Mouse (Mus musculus) embryonic stem cell, embryonic (primary cell): ENCODE data around the gene 1520401A03Rik.

Source experiments
- CTCF ChIA-PET, 4 experiments: fragments of 300-600 bp in 2 of 4; fragments of 350-600 bp in 2 of 4; sonication (Branson Sonifier 250); formaldehyde crosslinking; loops; one replicate each; lab custom pipeline; 2022; ENCODE audit warnings: inconsistent platforms in 2 of 4; lab: Charles Lee
- POLR2A ChIA-PET, 4 experiments: fragments of 300-600 bp in 2 of 4; fragments of 350-600 bp in 2 of 4; sonication (Branson Sonifier 250); formaldehyde crosslinking; loops; one replicate each; lab custom pipeline; 2022; ENCODE audit warnings: antibody characterized with exemption in 4 of 4, inconsistent platforms in 1 of 4; lab: Charles Lee

1520401A03Rik gene

GRCm38 (mm10) chr17:23722376-23723125 lies at the start of gene 1520401A03Rik:
Gene 1520401A03Rik, minus strand, starts transcription at chr17:23722783.
- CTCF ChIA-PET = interaction anchor here (0.5 to 4.3 kb wide), 11 partner anchors 16 to 271 kb away, joined by 3 to 24 read pairs (median 4); partner anchors contain the start of genes Prss32 (in 1 of the 4) and Prss41 (in 1 of the 4)
- POLR2A ChIA-PET = interaction anchor here in 2 of 4 experiments (0.6 to 16.9 kb wide), 7 partner anchors 17 to 86 kb away, joined by 3 to 197 read pairs (median 4); partner anchors contain the start of genes Paqr4 (in 2 of the 2) and Kremen2 (in 1 of the 2)

GRCm38 (mm10) chr17:23772219-23772556 lies 49.6 kb upstream of the 1520401A03Rik start:
- POLR2A ChIA-PET = interaction anchor here in 3 of 4 experiments (0.8 to 16.9 kb wide), 8 partner anchors 10 to 78 kb away, joined by 3 to 205 read pairs (median 5); partner anchors contain the start of gene Elob (in 1 of the 3)

GRCm38 (mm10) chr17:23771284-23772218 lies 49.0 kb upstream of the 1520401A03Rik start, which contains the start of gene Flywch1:
Gene Flywch1, minus strand, starts transcription at chr17:23771602.
- ChIA-PET CTCF (interaction anchor here in 3 of 4 experiments (0.5 to 3.7 kb wide), 4 partner anchors 23 to 75 kb away, joined by 3 to 23 read pairs (median 8); partner anchors contain the start of genes Prss32 (in 2 of the 3) and Prss41 (in 2 of the 3)), POLR2A (interaction anchor here in 3 of 4 experiments (0.8 to 16.9 kb wide), 11 partner anchors 14 to 58 kb away, joined by 3 to 205 read pairs (median 4); partner anchors contain the start of genes Elob (in 1 of the 3) and Flywch2 (in 1 of the 3))

More at GRCm38 (mm10) chr17:23772219-23772556, 49.6 kb upstream of the 1520401A03Rik start:
- CTCF ChIA-PET = interaction anchor here in 2 of 4 experiments (1.6 to 3.7 kb wide), 6 partner anchors 64 to 188 kb away, joined by 4 to 23 read pairs (median 8); partner anchors contain the start of genes Prss32 (in 2 of the 2), Prss41 (in 2 of the 2) and Prss33 (in 1 of the 2)

GRCm38 (mm10) chr17:23770896-23771283 lies 48.3 kb upstream of the 1520401A03Rik start:
- CTCF ChIA-PET = interaction anchor here in 2 of 4 experiments (0.5 to 2.0 kb wide), 3 partner anchors 22 to 76 kb away, joined by 3 to 13 read pairs (median 4); partner anchors contain the start of genes Prss32 (in 1 of the 2) and Prss41 (in 1 of the 2)
- POLR2A ChIA-PET = interaction anchor here in 3 of 4 experiments (0.6 to 16.9 kb wide), 16 partner anchors 12 to 553 kb away, joined by 3 to 205 read pairs (median 3); partner anchors contain the start of genes Flywch2 (in 1 of the 3), Prss32 (in 1 of the 3) and Prss41 (in 1 of the 3)

GRCm38 (mm10) chr17:23770493-23770892 lies 47.9 kb upstream of the 1520401A03Rik start:
- POLR2A ChIA-PET = interaction anchor here in 3 of 4 experiments (0.6 to 16.9 kb wide), 17 partner anchors 9 to 554 kb away, joined by 3 to 205 read pairs (median 3); partner anchors contain the start of genes Flywch2 (in 1 of the 3), Prss32 (in 1 of the 3) and Prss41 (in 1 of the 3)
- CTCF ChIA-PET = interaction anchor here in 3 of 4 experiments (0.5 to 2.0 kb wide), 4 partner anchors 9 to 76 kb away, joined by 3 to 13 read pairs (median 4); partner anchors contain the start of genes Prss32 (in 1 of the 3) and Prss41 (in 1 of the 3)

GRCm38 (mm10) chr17:23762976-23763375 lies 40.4 kb upstream of the 1520401A03Rik start:
- CTCF ChIA-PET = interaction anchor here in 3 of 4 experiments (0.6 to 2.3 kb wide), 7 partner anchors 14 to 488 kb away, joined by 3 to 11 read pairs (median 4); partner anchors contain the start of genes Ccnf (in 1 of the 3), Prss32 (in 1 of the 3) and Prss41 (in 1 of the 3)

GRCm38 (mm10) chr17:23761155-23761554 lies 38.6 kb upstream of the 1520401A03Rik start:
- CTCF ChIA-PET = interaction anchor here (0.7 to 1.5 kb wide), 6 partner anchors 9 to 83 kb away, joined by 3 to 7 read pairs (median 4); partner anchors contain the start of genes Prss32 (in 2 of the 4) and Prss41 (in 1 of the 4)
- POLR2A ChIA-PET = interaction anchor here (0.6 to 1.5 kb wide), 7 partner anchors 9 to 806 kb away, joined by 3 to 4 read pairs (median 3); partner anchors contain the start of genes Kremen2 (in 1 of the 4) and Srrm2 (in 1 of the 4)

More at GRCm38 (mm10) chr17:23762976-23763375, 40.4 kb upstream of the 1520401A03Rik start:
- POLR2A ChIA-PET = interaction anchor here in 3 of 4 experiments (1.1 to 2.8 kb wide), 8 partner anchors 11 to 81 kb away, joined by 3 to 11 read pairs (median 4); partner anchors contain the start of genes Pkmyt1 (in 1 of the 3), Prss32 (in 1 of the 3) and Prss41 (in 1 of the 3)

GRCm38 (mm10) chr17:23760231-23760630 lies 37.6 kb upstream of the 1520401A03Rik start:
- ChIA-PET CTCF (no interaction called here), POLR2A (interaction anchor here in 1 of 4 experiments (1.9 to 2.0 kb wide), 2 partner anchors 18 to 31 kb away, joined by 7 to 9 read pairs; partner anchors contain the start of gene Srrm2)

- ChIA-PET POLR2A (interaction anchor here (0.5 to 3.2 kb wide), 28 partner anchors 9 to 909 kb away, joined by 3 to 20 read pairs (median 4); partner anchors contain the start of genes Paqr4 (in 2 of the 4), Elob (in 1 of the 4), Prss32 (in 1 of the 4) and Srrm2 (in 1 of the 4)), CTCF (interaction anchor here (0.5 to 2.4 kb wide), 21 partner anchors 8 to 160 kb away, joined by 3 to 13 read pairs (median 4); partner anchors contain the start of genes Kremen2 (in 2 of the 4), Prss32 (in 2 of the 4), Prss41 (in 2 of the 4) and Elob (in 1 of the 4))
Observed at GRCm38 (mm10) chr17:23758801-23759200, 36.2 kb upstream of the 1520401A03Rik start.

GRCm38 (mm10) chr17:23757581-23757980 lies 35.0 kb upstream of the 1520401A03Rik start:
- CTCF ChIA-PET = interaction anchor here in 3 of 4 experiments (0.7 to 2.4 kb wide), 6 partner anchors 9 to 93 kb away, joined by 3 to 12 read pairs (median 4); partner anchors contain the start of gene Kremen2 (in 2 of the 3)
- POLR2A ChIA-PET = interaction anchor here in 3 of 4 experiments (0.7 to 3.2 kb wide), 13 partner anchors 8 to 69 kb away, joined by 3 to 20 read pairs (median 4); partner anchors contain the start of gene Flywch1 (in 1 of the 3)

GRCm38 (mm10) chr17:23755689-23756088 lies 33.1 kb upstream of the 1520401A03Rik start:
- POLR2A ChIA-PET = interaction anchor here in 1 of 4 experiments (0.6 to 0.7 kb wide), 3 partner anchors 32 to 701 kb away, joined by 3 to 5 read pairs (median 3); no protein-coding TSS in a partner anchor
- CTCF ChIA-PET = interaction anchor here in 2 of 4 experiments (0.6 to 1.6 kb wide), 3 partner anchors 11 to 205 kb away, joined by 3 to 11 read pairs (median 5); no protein-coding TSS in a partner anchor

GRCm38 (mm10) chr17:23749400-23750191 lies 27.0 kb upstream of the 1520401A03Rik start:
- ChIA-PET CTCF (interaction anchor here (0.7 to 4.6 kb wide), 47 partner anchors 8 to 211 kb away, joined by 3 to 48 read pairs (median 4); partner anchors contain the start of genes Prss32 (in 3 of the 4), Prss41 (in 3 of the 4), Paqr4 (in 2 of the 4) and Bicdl2 (in 1 of the 4)), POLR2A (interaction anchor here (0.6 to 15.7 kb wide), 21 partner anchors 8 to 97 kb away, joined by 3 to 197 read pairs (median 5); partner anchors contain the start of genes Pkmyt1 (in 2 of the 4), Prss32 (in 2 of the 4), Prss41 (in 2 of the 4) and 1520401A03Rik (in 1 of the 4))

GRCm38 (mm10) chr17:23748631-23749391 lies 26.2 kb upstream of the 1520401A03Rik start:
- CTCF ChIA-PET = interaction anchor here (0.5 to 4.6 kb wide), 68 partner anchors 8 to 214 kb away, joined by 3 to 48 read pairs (median 4); partner anchors contain the start of genes Prss32 (in 3 of the 4), Prss41 (in 3 of the 4), Elob (in 2 of the 4) and Paqr4 (in 2 of the 4)

More at GRCm38 (mm10) chr17:23748631-23749391, 26.2 kb upstream of the 1520401A03Rik start:
- POLR2A ChIA-PET = interaction anchor here (0.6 to 15.7 kb wide), 21 partner anchors 8 to 98 kb away, joined by 3 to 197 read pairs (median 4); partner anchors contain the start of genes Prss32 (in 3 of the 4), Prss41 (in 3 of the 4), Pkmyt1 (in 2 of the 4) and 1520401A03Rik (in 1 of the 4)
